Mouse (Mus musculus): ENCODE measurements around the gene Ttbk2. TPM values are rescaled to one million over a fixed set of nuclear protein-coding genes. Genes with fewer than 3 reads are reported as not detected.

Gene Ttbk2
- polyA plus RNA-seq, 1 experiment from 2014 or later, result 2.0 TPM

DNA sequence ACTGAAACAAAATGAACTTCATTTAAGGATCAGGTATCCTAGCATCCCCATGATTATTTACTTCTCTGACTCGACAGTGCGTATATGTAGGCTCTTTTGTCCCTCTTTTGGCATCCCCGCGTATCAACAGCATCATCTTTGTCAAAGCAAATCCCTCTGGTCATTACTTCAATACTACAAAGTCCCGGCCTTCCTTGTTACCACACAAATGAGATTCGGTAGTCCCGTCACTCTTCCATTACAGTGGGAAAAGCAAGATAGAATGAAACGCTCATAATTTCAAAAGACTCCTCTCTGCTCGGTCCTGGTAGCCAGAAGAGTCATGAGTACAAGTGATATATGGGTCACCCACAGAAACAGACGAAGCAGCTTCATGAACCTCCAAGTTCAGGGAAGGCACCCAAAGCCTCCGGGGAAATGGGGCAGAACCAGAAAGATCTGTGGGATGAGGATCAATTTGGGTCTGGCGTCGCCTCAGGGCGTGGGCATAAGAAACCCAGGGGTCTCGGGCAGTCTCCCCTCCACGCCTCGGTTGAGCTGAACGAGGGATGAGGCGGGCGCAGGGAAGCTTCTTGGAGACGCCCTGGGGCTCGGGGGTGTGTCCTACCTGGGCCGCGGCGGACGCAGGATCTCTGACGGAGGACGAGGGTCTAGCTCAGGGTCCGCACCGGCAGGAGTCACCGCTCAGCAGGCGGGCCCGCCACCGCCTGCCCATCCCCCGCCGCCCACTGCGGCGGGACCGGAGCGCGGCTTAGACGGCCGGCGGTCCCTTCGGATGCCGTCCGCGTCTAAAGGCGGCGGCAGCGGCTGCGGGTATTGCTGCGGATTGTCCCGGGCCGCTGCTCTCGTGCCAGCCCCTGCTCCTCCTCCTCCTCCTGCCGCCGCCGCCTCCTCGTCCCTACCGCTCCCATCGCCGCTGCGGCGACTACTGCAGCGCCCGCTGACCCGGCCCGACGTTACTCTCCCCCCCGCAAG is 668 bp downstream of the Ttbk2 start, which contains the start of gene Cdan1:
Gene Cdan1, minus strand, starts transcription at position 680 of the 975 bp plus-strand sequence.
- peak; percentile 60 for ATAC-seq
- TF ChIP-seq CTCF (IDR thresholded peaks at IDR 0.05; ENCODE audit: low read depth), result no peak
- Histone ChIP-seq H3K27ac (ENCODE audit: low read depth, low read length) (0 out of 2 replicates have a peak within 1 kb of the TSS, but pooled peaks have one; percentile 24), H3K4me2 (replicated peaks; ENCODE audit: low read depth) (peak within 1 kb of the TSS; percentile 72), H3K9ac (ENCODE audit: low read depth, low read length) (peak within 1 kb of the TSS; percentile 75), H3K36me3 (ENCODE audit: control insufficient read depth, insufficient read depth) (no peaks in the 10 kb centered on the region), H3K27me3 (replicated peaks; ENCODE audit: control insufficient read depth, insufficient read depth, low read length) (no peaks in the 10 kb centered on the region), H3K4me3 (ENCODE audit: low read depth, low read length) (peak within 1 kb of the TSS; percentile 85), H3K4me1 (replicated peaks; ENCODE audit: control insufficient read depth, insufficient read depth, low read length) (no peaks in the 10 kb centered on the region), H3K9me3 (ENCODE audit: control insufficient read depth) (no peaks in the 10 kb centered on the region)
- 1% methylated on average over 52 of the region's 71 CpGs for WGBS

DNA sequence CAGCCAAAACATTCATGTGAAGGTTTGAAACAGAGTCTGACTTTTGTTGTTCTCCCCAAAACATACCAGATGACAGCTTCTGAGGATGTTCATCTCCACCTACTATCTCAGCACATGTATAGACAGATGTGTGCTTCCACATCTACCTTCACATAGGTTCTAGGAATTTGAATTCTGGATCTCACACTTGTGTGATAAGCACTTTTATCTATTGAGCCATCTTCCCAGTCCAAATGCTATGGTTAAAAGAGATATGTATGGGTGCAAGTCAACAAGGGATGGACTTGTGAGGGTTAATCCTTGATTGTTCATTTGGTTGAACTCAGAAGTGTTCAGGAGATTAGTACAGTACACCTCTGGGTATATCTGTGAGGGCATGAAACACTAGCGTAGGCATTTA is 5.1 kb downstream of the Ttbk2 start:
- H3K4me2 ChIP-seq (replicated peaks; ENCODE audit: low read depth), result no peak overlapping the region
- no peaks in the 10 kb centered on the region for H3K36me3 ChIP-seq (ENCODE audit: control insufficient read depth, insufficient read depth)
- no peak overlapping the region for H3K4me3 ChIP-seq (ENCODE audit: low read depth, low read length)
- ATAC-seq, result no peak
- TF ChIP-seq CTCF (IDR thresholded peaks at IDR 0.05; ENCODE audit: low read depth), result no peak
- no peaks in the 10 kb centered on the region for H3K4me1 ChIP-seq (replicated peaks; ENCODE audit: control insufficient read depth, insufficient read depth, low read length)
- H3K27me3 ChIP-seq (replicated peaks; ENCODE audit: control insufficient read depth, insufficient read depth, low read length), result no peaks in the 10 kb centered on the region
- WGBS, result 97% methylated on average over 1 of the region's 1 CpGs
- no peak overlapping the region for H3K27ac ChIP-seq (ENCODE audit: low read depth, low read length)
- H3K9ac ChIP-seq (ENCODE audit: low read depth, low read length), result no peak overlapping the region
- no peaks in the 10 kb centered on the region for H3K9me3 ChIP-seq (ENCODE audit: control insufficient read depth)

DNA sequence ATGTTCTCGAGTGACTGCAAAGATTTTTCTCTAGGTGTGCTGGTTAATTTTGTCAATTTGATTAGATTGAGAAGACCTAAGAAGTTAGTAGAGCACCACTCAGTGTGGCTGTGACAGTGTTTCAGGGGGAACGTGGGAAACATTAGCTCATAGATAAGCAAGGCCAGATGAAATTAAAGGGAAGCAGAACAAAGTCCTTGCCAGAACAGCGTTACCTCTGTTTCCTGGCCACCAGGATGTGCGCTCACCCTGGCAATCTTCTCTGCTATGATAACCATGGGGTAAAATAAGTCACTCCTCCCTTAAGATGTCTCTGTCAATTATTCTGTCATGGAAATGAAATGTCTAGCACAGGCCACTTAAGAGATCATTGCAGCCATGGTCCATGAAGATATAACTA is 6.4 kb downstream of the Ttbk2 start:
- H3K4me2 ChIP-seq (replicated peaks; ENCODE audit: low read depth), result no peak overlapping the region
- H3K36me3 ChIP-seq (ENCODE audit: control insufficient read depth, insufficient read depth), result no peaks in the 10 kb centered on the region
- H3K4me3 ChIP-seq (ENCODE audit: low read depth, low read length), result no peak overlapping the region
- H3K9me3 ChIP-seq (ENCODE audit: control insufficient read depth), result no peaks in the 10 kb centered on the region
- no peak for ATAC-seq
- H3K27me3 ChIP-seq (replicated peaks; ENCODE audit: control insufficient read depth, insufficient read depth, low read length), result no peaks in the 10 kb centered on the region
- 43% methylated on average over 4 of the region's 4 CpGs for WGBS
- no peak overlapping the region; the same call in 1 of the 2 replicates for H3K27ac ChIP-seq (ENCODE audit: low read depth, low read length)
- no peaks in the 10 kb centered on the region for H3K4me1 ChIP-seq (replicated peaks; ENCODE audit: control insufficient read depth, insufficient read depth, low read length)
- TF ChIP-seq CTCF (IDR thresholded peaks at IDR 0.05; ENCODE audit: low read depth), result peak; percentile 20; the same call in 1 of the 2 replicates
- H3K9ac ChIP-seq (ENCODE audit: low read depth, low read length), result no peak overlapping the region

DNA sequence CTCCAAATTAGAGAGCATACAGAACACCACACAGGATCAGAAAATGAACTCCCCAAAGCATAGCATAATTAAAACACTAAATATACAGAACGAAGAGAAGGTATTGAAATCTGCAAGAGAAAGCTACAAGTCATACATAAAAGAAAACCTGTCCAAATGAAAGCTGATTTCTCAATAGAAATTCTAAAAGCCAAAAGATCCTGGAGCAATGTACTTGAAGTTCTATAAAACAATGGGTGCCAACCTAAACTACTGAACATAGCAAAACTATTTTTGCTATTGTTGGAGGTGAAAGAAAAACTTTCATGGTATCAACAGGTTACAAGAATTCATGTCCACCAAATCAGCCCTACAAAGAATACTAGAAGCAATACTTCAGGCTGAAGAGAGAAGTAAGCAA is 9.2 kb downstream of the Ttbk2 start:
- no peak for ATAC-seq
- Histone ChIP-seq H3K4me3 (ENCODE audit: low read depth, low read length) (no peak overlapping the region), H3K4me1 (replicated peaks; ENCODE audit: control insufficient read depth, insufficient read depth, low read length) (no peaks in the 10 kb centered on the region), H3K27ac (ENCODE audit: low read depth, low read length) (no peak overlapping the region), H3K9ac (ENCODE audit: low read depth, low read length) (no peak overlapping the region), H3K9me3 (ENCODE audit: control insufficient read depth) (no peaks in the 10 kb centered on the region), H3K36me3 (ENCODE audit: control insufficient read depth, insufficient read depth) (no peaks in the 10 kb centered on the region), H3K27me3 (replicated peaks; ENCODE audit: control insufficient read depth, insufficient read depth, low read length) (no peaks in the 10 kb centered on the region), H3K4me2 (replicated peaks; ENCODE audit: low read depth) (no peak overlapping the region)
- 86% methylated on average over 1 of the region's 1 CpGs for WGBS
- no peak for TF ChIP-seq CTCF (IDR thresholded peaks at IDR 0.05; ENCODE audit: low read depth)

DNA sequence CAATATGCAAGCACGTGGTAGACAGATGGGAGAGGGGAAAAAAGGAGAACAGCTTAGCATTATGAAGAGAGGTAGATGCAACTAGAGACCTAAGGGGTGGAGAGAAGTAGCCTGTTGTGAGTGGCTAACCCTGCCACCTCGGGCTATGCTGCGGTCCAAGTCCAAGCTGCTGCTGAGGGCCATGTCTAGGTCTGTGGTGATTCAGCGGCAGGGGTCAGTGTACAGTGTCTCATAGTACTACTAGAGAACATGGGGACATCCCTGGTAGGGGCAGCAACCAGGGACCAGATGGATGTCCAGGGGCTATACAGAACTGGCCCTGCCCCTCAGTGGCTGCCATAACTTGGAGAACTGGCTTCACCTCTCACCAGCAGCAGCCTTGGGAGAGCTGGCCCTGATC is 15.2 kb downstream of the Ttbk2 start:
- H3K4me2 ChIP-seq (replicated peaks; ENCODE audit: low read depth), result no peak overlapping the region
- no peaks in the 10 kb centered on the region for H3K4me1 ChIP-seq (replicated peaks; ENCODE audit: control insufficient read depth, insufficient read depth, low read length)
- no peak for TF ChIP-seq CTCF (IDR thresholded peaks at IDR 0.05; ENCODE audit: low read depth)
- no peak overlapping the region for H3K27ac ChIP-seq (ENCODE audit: low read depth, low read length)
- no peak overlapping the region for H3K4me3 ChIP-seq (ENCODE audit: low read depth, low read length)
- 95% methylated on average over 4 of the region's 4 CpGs for WGBS
- H3K27me3 ChIP-seq (replicated peaks; ENCODE audit: control insufficient read depth, insufficient read depth, low read length), result no peaks in the 10 kb centered on the region
- H3K9me3 ChIP-seq (ENCODE audit: control insufficient read depth), result no peaks in the 10 kb centered on the region
- ATAC-seq, result no peak
- H3K9ac ChIP-seq (ENCODE audit: low read depth, low read length), result no peak overlapping the region
- no peaks in the 10 kb centered on the region for H3K36me3 ChIP-seq (ENCODE audit: control insufficient read depth, insufficient read depth)

DNA sequence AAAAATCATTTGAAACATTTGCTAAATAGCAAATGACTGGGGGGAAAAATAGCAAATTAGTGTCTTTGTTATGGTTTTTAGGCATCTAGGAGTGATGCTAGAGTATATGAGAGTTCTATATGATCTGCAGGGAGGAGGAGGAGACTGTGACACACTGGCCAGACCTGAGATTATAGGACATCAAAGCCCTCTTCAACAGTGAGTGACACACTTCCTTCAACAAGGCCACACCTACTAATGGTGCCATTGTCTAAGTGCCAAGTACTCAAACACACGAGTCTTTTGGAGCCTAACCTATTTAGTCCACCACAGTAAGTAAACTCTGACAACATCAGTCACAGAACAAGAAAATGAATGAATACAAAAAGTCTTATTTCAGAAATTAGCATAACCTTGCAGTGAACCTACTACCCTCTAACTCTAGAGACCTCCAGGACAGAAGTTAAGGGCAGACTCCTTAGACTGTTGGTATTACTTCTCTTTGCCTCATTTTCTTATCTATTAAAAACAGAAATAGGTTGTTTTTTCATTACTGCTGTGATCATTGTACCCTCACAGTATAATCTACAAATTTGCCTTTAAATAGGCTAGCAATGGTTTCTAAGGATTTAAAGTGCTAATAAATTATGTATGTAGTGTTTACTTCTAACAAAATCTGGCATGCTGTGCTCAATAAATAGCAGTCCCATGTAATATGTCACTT is 23.3 kb downstream of the Ttbk2 start:
- H3K36me3 ChIP-seq (ENCODE audit: control insufficient read depth, insufficient read depth), result no peaks in the 10 kb centered on the region
- TF ChIP-seq CTCF (IDR thresholded peaks at IDR 0.05; ENCODE audit: low read depth), result no peak
- H3K9ac ChIP-seq (ENCODE audit: low read depth, low read length), result no peak overlapping the region
- no peak overlapping the region for H3K4me2 ChIP-seq (replicated peaks; ENCODE audit: low read depth)
- WGBS, result 24% methylated on average over 1 of the region's 1 CpGs
- no peak overlapping the region for H3K27ac ChIP-seq (ENCODE audit: low read depth, low read length)
- H3K4me1 ChIP-seq (replicated peaks; ENCODE audit: control insufficient read depth, insufficient read depth, low read length), result no peaks in the 10 kb centered on the region
- no peak overlapping the region for H3K4me3 ChIP-seq (ENCODE audit: low read depth, low read length)
- no peaks in the 10 kb centered on the region for H3K27me3 ChIP-seq (replicated peaks; ENCODE audit: control insufficient read depth, insufficient read depth, low read length)
- H3K9me3 ChIP-seq (ENCODE audit: control insufficient read depth), result no peaks in the 10 kb centered on the region
- no peak for ATAC-seq

All from intestine, postnatal 0 days (tissue).